Mouse (Mus musculus) cortical plate, adult 2 months (tissue): ENCODE results near the gene Commd9. TPM values are rescaled to one million over a fixed set of nuclear protein-coding genes. Genes with fewer than 3 reads are reported as not detected.
A peak's percentile ranks its signal among the peaks of the same experiment; 100 is the strongest.

Source experiments
- H3K27ac ChIP-seq: fragments of 200-500 bp; 2 replicates; pipeline ENCODE4 v1.5.1; 2012; ENCODE audit warnings: low read length, control low read depth, inconsistent platforms; ENCODE audit not compliant: insufficient read depth
- H3K4me1 ChIP-seq: fragments of 200-500 bp; 2 replicates; pipeline ENCODE4 v1.6.1; 2011; ENCODE audit warnings: low read length; ENCODE audit not compliant: control insufficient read depth, insufficient read depth
- H3K4me3 ChIP-seq: fragments of 200-500 bp; 2 replicates; pipeline ENCODE4 v1.5.1; 2011; ENCODE audit warnings: mild to moderate bottlenecking, low read length, control low read depth; ENCODE audit not compliant: insufficient read depth
- CTCF ChIP-seq: fragments of 200-500 bp; IDR thresholded peaks from 2 replicates; pipeline ENCODE4 v1.5.1; 2011; ENCODE audit warnings: mild to moderate bottlenecking, control low read depth, low read length; ENCODE audit not compliant: insufficient read depth; ENCODE audit errors: extremely low read depth
- POLR2A ChIP-seq: fragments of 200-500 bp; IDR thresholded peaks from 2 replicates; pipeline ENCODE4 v1.6.1; 2011; ENCODE audit warnings: mild to moderate bottlenecking, low read length, control low read depth; ENCODE audit not compliant: insufficient read depth; ENCODE audit errors: extremely low read depth
- polyA plus RNA-seq: library from polyadenylated mRNA; depleted of rRNA; stranded (reverse); fragments of >200 nt; gene quantifications from 2 replicates; pipeline ENCODE4 v1.2.3, GENCODE M21; 2012

Commd9 gene
- polyA plus RNA-seq, 1 experiment = 88.5 TPM

DNA sequence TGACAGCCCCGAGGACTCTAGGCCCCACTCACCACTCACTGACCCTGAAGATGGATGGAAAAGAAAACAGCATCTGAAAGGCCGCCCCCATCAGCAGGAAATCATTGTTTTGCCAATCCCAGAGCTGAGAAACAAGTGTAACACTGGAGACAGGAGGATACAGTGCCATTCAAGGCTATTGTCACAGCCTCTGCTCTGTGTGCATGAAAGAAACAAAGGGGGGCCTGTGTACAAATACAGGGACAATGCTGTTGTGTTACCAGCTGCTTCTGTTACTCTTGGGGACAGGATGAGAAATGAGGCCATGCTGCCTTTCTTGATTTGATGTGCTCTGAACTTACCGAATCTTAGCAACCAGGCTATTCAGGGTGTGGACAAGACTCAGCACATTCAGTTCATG lies 3.0 kb upstream of the Commd9 start, which contains the start of gene Prr5l:
Prr5l (minus strand) TSS at position 30 of the 400 bp plus-strand sequence.
- peak within 1 kb of the TSS; percentile 84 for H3K27ac ChIP-seq
- peaks cover 1% of the 10 kb centered on the region; the same call in 1 of the 2 replicates for H3K4me1 ChIP-seq
- TF ChIP-seq POLR2A (no peak), CTCF (no peak)
- H3K4me3 ChIP-seq = no peak within 1 kb of the TSS; the same call in 1 of the 2 replicates

DNA sequence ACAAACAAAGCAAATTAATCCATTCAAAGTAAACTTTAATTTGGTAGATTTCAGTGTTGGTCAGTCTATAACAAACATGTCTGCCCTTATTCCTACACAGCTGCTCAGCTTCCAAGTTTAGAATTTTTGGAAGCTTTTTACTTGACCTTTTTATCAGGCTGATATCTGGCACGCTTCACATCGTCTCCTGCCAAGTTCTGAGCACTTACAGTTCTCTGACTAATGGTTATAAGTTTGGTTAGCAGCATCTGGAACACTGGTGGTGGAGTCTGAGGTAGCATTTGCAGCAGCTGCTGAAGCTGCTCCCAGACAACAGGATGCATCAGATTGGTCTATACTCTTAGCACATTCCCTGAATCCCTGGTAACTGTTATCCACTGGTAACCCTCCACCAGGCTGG lies 1.8 kb upstream of the Commd9 start:
- TF ChIP-seq POLR2A = no peak
- Histone ChIP-seq H3K27ac (no peak overlapping the region), H3K4me3 (no peak overlapping the region), H3K4me1 (peaks cover 1% of the 10 kb centered on the region; the same call in 1 of the 2 replicates)

DNA sequence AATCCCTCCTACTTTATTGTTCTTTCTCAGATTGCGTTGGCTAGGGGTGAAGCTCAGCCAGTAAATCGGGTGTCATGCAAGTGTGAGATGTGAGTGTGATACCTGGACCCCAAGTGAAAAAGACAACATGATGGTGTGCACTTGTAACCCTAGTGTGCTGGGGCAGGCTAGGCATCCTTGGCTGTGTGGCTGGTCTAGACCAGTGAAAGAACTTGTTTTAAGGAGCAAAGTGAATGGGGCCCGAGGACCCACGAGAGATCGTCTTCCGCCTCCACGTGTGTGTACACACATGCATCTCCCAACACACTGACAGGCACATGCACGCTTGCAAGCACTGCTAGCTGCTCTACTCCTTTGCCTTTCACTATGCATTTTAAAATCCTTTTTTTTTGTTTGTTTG lies 2.8 kb downstream of the Commd9 start:
- Histone ChIP-seq H3K27ac (no peak overlapping the region), H3K4me1 (peaks cover 1% of the 10 kb centered on the region; the same call in 1 of the 2 replicates), H3K4me3 (no peak overlapping the region)
- TF ChIP-seq POLR2A = no peak
- no peak for TF ChIP-seq CTCF

DNA sequence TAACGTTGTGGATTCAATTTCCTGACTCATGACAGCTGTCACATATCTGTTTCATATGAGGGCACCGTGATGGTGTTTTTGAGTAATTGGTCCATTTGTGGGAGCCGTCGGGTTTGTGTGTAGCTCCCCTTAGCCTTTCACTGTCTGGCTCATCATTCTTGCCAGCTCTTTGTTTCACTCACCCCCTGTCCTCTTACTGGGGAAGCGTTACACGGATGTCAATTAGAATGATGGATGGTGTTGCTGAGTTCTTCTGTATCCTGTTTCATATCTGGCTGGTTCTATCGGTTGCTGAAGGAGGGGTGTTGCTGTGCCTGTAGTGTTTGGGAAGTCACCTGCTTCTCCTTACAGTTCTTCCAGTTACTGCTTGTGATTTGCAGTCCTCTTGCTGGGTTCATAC lies 5.1 kb downstream of the Commd9 start:
- TF ChIP-seq POLR2A = no peak
- no peak for TF ChIP-seq CTCF
- Histone ChIP-seq H3K4me1 (peaks cover 1% of the 10 kb centered on the region; the same call in 1 of the 2 replicates), H3K4me3 (no peak overlapping the region), H3K27ac (no peak overlapping the region)

DNA sequence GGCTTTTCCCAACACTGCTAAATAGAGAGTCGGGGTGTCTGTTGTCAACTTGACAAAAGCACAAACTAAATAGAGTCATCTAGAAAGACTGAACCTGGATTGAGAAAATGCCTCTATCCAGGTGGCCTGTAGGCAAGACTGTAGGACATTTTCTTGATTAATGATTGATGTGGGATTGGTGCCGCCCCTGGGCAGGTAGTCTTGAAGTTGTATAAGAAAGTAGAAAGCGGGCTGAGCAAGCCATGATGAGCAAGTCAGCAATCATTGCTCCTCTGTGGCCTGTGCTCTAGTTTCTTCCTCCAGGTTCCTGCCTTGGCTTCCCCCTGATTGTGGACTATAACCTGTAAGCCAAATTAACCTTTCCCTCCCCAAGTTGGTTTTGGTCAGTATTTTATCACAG lies 8.1 kb downstream of the Commd9 start:
- TF ChIP-seq CTCF (no peak), POLR2A (no peak)
- H3K4me1 ChIP-seq = no peaks in the 10 kb centered on the region
- no peak overlapping the region for H3K4me3 ChIP-seq
- H3K27ac ChIP-seq = no peak overlapping the region

DNA sequence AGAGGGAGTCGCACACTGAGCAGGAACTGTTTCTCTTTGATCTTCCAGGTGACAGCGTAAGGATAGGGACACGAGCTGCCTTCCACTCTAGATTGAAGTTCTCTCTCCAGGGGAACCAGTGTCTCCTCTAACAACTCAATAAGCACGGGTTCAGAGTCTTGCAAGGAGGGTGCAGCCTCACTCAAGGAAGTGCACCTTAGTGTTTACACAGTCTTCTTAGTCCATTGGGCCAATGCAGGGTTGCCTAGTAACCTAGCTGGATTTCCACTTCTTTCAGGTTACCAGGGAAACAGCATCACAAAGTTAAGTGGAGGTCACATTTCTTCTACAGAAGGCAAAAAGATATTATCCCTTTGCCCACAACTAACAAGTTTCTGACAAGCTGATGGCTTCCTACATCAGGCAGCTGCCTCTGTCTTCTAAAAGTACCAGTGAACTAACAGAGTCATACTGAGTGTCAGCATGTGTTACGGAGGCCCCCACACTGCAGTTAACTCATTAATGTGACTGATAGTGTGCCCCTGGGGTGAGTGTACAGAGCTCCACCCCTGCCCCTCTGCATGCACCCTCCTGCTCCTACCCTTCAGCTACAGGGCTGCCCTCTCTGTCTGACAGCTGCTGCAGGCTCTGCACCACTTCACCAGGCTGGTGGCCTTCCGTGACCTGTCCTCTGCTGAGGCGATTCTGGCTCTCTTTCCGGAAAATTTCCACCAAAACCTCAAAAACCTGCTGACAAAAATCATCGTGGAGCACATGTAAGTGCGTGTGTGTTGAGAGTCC lies 10.6 kb downstream of the Commd9 start:
- no peak for TF ChIP-seq POLR2A
- no peak for TF ChIP-seq CTCF
- Histone ChIP-seq H3K4me3 (no peak overlapping the region), H3K4me1 (no peaks in the 10 kb centered on the region), H3K27ac (no peak overlapping the region)

DNA sequence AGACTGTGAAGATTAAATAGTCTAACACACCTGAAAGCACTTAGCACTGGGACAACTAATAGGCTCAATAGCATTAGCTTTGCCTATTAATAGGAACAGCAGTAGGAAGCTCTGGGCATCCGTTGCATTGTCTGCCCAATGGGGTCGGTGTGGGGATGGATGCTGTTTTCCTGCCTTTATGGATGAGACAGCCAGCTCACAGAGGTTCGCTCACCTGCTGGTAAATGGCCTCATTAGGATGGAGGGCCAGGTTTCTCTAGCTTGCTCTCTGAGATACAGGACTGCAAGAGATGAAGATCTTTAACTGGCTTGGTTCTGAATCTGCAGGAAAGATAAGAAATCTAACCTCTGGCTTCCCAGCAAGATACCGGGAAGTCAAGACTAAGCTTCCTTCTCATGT lies 16.1 kb downstream of the Commd9 start:
- Histone ChIP-seq H3K4me1 (no peaks in the 10 kb centered on the region; the same call in 1 of the 2 replicates), H3K4me3 (no peak overlapping the region), H3K27ac (no peak overlapping the region)
- TF ChIP-seq CTCF (no peak), POLR2A (no peak)

DNA sequence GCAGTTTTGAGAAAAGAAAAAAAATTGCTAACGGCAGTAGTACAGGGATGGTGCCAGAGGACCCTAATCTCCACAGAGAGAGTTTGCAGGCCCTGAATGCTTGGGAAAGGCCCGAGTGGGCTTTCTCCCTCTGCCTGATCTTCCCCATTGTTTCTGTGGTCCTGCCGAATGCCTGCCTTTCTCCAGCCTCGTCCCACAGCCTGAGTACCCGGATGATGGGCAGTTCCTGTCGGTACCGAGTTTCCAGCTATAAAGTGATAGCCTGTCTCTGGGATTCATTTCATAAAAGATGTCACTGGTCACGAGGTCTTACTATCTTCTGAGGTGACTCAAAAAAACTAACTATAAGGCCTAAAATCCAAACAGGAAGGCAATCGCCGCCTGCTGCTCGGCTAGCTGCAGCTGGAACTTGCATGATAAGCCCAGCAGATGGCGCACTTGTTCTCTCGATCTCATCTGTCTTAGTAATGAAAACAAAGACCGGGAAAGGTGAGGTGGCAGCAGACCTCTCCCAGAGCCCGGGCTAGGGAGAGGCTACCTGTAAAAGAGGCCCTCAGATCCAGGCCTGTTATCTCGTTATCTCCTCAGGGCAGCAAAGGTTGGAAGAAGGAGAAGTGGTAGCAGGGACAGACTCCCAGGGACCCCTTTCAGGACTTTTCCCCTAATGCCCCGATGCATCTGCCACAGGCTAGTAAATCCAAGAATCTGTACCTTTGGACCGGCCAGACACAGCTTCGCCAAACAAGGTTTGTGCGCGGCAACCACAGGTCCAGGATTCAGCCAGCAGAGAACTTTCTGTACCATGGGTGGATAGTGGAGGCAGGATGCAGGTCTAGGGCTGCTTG lies 19.7 kb downstream of the Commd9 start:
- Histone ChIP-seq H3K4me1 (peaks cover 2% of the 10 kb centered on the region; the same call in 1 of the 2 replicates), H3K27ac (no peak overlapping the region), H3K4me3 (no peak overlapping the region)
- no peak for TF ChIP-seq POLR2A
- TF ChIP-seq CTCF = peak; percentile 86

DNA sequence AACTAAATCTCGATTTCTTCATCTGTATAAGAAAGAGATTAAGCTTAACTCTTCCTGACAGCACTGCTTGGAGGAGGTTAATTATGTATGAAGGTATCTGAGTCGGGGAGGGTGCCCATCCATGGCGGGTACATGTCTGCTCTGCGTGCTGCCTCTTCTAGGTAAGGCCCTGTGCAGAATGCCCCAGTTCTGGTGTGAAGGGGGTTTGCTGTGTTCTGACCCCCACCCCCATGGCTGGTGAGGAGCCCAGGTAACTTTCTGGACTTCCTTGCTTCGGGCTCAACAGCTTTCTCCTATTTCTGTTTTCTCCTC lies 20.3 kb downstream of the Commd9 start:
- peaks cover 2% of the 10 kb centered on the region; the same call in 1 of the 2 replicates for H3K4me1 ChIP-seq
- no peak overlapping the region for H3K4me3 ChIP-seq
- no peak for TF ChIP-seq POLR2A
- no peak for TF ChIP-seq CTCF
- no peak overlapping the region for H3K27ac ChIP-seq
